Mouse (Mus musculus) left cerebral cortex, postnatal 14 days (tissue): ENCODE results near the gene Spire2. TPM values are rescaled to one million over a fixed set of nuclear protein-coding genes. Genes with fewer than 3 reads are reported as not detected.
"Not testable (repeated sequence)": the region's sequence is repeated elsewhere in the genome, so short reads cannot be mapped to it uniquely, and the experiment has no call there.

Experiments
- DNase-seq, 2 experiments: peaks; one replicate each; pipeline ENCODE4 v3.0.0; 2021 to 2022; ENCODE audit warnings: low spot score in 2 of 2, mixed read lengths in 1 of 2
- intact Hi-C: fragments of 180-260 bp; cut with DNase I; formaldehyde crosslinking; loops from one replicate; pipeline ENCODE4 v1.15.1; 2025
- total RNA-seq, 2 experiments: library from RNA; stranded (reverse); gene quantifications; 2 replicates each; pipeline ENCODE4 v1.2.3; 2021

The Spire2 gene
- total RNA-seq, 2 experiments from 2014 or later: 16.3 to 17.1 TPM

DNA sequence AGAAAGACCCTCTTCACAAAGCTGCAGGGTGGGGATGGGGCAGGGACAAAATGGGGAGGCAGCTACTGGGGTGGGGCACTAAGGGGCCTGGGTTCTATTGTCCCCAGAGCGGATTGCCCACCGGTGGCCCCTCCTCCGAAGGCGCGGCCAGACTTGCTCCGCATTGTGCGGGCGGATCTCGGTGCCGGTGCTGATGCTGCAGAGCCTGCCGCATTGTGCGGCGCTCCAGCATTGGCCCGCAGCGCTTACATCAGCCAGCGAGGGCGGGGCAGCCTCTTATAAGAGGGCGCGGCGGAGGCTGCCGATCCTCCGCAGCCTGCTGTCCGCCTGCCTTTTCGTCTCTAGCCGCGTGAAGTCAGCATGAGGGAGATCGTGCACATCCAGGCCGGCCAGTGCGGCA lies 78.7 kb downstream of the Spire2 start, which contains the start of gene Tubb3:
Gene Tubb3 (plus strand): TSS at position 179 of the 400 bp plus-strand sequence.
- intact Hi-C loops: no loop called here
- peak; percentile 93 to 94 for DNase-seq

DNA sequence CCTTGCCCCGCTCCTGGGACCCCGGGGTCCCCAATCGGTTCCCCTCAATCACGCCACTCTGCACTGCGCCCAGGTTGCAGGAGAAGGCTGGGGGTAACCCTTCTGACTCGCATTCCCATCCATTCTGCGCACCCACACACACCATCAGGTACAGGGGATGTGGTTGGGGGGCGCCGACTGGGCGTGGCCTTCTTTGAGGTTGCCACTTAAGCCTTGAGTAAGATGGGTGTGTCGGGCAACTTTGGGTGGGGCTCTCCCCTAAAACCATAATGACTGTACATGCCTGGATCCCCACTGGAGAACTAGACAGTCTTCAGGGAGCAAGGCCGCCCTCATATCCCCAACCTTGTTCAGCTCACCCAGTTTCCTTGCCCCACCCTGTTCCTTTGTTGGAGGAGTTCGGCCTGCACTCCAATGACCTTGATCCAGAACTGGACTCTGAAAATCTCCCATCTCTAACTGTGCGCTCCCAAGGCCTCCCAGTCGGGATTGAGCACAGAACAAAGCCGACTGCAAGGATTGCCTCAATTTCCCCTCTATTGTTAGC lies 79.3 kb downstream of the Spire2 start:
- DNase-seq: peak in 1 of 2 experiments; percentile 67

GRCm38 (mm10) chr8:123412560-123413170 lies 80.2 kb downstream of the Spire2 start:
- intact Hi-C loops: no loop called here

More for the DNA sequence above, 79.3 kb downstream of the Spire2 start:
- intact Hi-C loops: no loop called here

GRCm38 (mm10) chr8:123414255-123414654 lies 81.7 kb downstream of the Spire2 start:
- no peak for DNase-seq
- intact Hi-C loops: no loop called here

More at GRCm38 (mm10) chr8:123412560-123413170, 80.2 kb downstream of the Spire2 start:
- DNase-seq: peak; percentile 84 to 95

DNA sequence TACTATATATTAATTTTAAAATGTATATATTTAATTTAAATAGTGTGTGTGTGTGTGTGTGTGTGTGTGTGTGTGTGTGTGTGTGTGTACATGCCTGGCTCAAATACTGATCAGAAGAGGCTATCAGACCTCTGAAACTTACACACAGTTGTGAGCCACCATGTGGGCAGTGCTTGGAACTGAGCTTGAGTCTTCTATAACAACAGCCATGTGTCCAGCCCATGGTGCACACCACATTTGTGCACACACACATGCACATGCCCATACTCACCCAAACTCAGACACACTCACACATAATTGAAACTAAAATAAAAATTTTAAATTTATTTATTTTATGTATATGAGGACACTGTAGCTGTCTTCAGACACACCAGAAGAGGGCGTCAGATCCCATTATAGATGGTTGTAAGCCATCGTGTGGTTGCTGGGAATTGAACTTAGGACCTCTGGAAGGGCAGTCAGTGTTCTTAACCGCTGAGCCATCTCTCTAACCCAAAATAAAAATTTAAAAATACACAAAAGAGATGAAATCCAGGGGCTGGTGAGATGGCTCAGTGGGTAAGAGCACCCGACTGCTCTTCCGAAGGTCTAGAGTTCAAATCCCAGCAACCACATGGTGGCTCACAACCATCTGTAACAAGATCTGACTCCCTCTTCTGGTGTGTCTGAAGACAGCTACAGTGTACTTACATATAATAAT lies 82.6 kb downstream of the Spire2 start:
- DNase-seq, intact Hi-C loops: not testable (repeated sequence)

DNA sequence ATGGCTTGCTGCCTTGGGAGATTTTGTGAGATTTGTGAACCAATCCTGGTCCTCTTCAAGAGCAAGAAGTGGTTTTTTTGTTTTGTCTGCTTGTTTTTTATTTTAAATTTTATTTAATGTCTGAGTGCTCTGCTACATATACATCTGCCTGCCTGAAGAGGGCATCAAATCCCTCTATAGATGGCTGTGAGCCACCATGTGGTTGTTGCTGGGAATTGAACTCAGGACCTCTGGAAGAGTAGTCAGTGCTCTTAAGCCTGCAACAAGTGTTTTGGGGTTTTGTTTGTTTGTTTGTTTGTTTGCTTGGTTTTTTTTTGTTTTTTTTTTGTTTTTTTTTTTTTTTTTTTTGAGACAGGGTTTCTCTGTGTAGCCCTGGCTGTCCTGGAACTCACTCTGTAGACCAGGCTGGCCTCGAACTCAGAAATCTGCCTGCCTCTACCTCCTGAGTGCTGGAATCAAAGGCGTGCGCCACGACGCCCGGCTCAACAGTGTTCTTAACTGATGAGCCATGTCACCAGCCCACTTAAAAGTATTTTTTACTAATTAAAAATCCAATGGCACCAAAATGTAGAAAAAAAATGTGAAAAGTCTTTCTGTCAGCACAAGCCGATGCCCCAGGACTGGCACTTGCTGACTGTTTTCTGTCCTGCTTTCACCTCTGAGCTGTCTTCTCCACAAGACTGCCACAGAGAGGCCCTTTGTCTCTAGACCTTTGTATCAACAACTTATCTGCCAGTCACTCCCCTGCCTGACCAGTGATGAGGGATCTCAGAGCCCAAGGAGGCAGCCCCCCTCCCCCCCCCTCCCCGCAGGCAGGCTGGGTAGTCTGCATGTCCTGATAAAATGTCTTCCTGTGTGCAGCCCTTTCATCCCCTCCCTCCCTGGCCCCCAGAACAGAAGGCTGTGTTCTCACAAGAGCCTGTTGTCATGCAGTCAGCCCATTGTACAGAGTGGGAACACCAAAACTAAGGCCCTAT lies 83.7 kb downstream of the Spire2 start:
- DNase-seq: no peak
- intact Hi-C loops: no loop called here

GRCm38 (mm10) chr8:123416944-123417555 lies 84.5 kb downstream of the Spire2 start:
- intact Hi-C loops: no loop called here
- DNase-seq: no peak

Other genes with a start within 250 kb of the Spire2 start
- 100 to 1,000 TPM; 356 to 384 TPM for gene Rpl13, start 230.4 kb upstream of the Spire2 start, total RNA-seq
- 10 to 100 TPM; 55.0 to 77.7 TPM for gene Cpne7, start 215.3 kb upstream of the Spire2 start, total RNA-seq
- under 1 TPM in 1 of 2 experiments, not detected in 1; 0.59 TPM for gene Sult5a1, start 174.4 kb upstream of the Spire2 start, total RNA-seq
- not detected for gene Dpep1, start 146.5 kb upstream of the Spire2 start, total RNA-seq
- 100 to 1,000 TPM in 1 of 2 experiments, 10 to 100 TPM in 1; 99.0 to 108 TPM for gene Chmp1a, start 120.0 kb upstream of the Spire2 start, total RNA-seq
- 10 to 100 TPM in 1 of 2 experiments, 1 to 10 TPM in 1; 7.1 to 10.2 TPM for gene Spata33, start 119.9 kb upstream of the Spire2 start, total RNA-seq
- gene Cdk10, start 107.9 kb upstream of the Spire2 start, total RNA-seq: 10 to 100 TPM; 71.2 to 75.6 TPM
- gene Spata2l, start 96.5 kb upstream of the Spire2 start, total RNA-seq: 100 to 1,000 TPM; 125 to 142 TPM
- 10 to 100 TPM; 20.4 to 20.9 TPM for gene Zfp276, start 78.5 kb upstream of the Spire2 start, total RNA-seq
- 10 to 100 TPM; 60.2 to 71.8 TPM for gene Vps9d1, start 78.4 kb upstream of the Spire2 start, total RNA-seq
- 1 to 10 TPM; 4.1 to 6.5 TPM for gene Fanca, start 14.1 kb upstream of the Spire2 start, total RNA-seq
- gene Tcf25, start 41.0 kb downstream of the Spire2 start, total RNA-seq: 100 to 1,000 TPM; 541 to 593 TPM
- under 1 TPM in 1 of 2 experiments, not detected in 1; 0.09 TPM for gene Mc1r, start 74.4 kb downstream of the Spire2 start, total RNA-seq
- 100 to 1,000 TPM; 691 to 709 TPM for gene Tubb3, start 78.7 kb downstream of the Spire2 start, total RNA-seq
- 10 to 100 TPM; 76.1 to 76.7 TPM for gene Def8, start 90.8 kb downstream of the Spire2 start, total RNA-seq
- 10 to 100 TPM; 31.6 to 36.5 TPM for gene Afg3l1, start 145.2 kb downstream of the Spire2 start, total RNA-seq
- 10 to 100 TPM; 12.4 to 12.8 TPM for gene Dbndd1, start 182.8 kb downstream of the Spire2 start, total RNA-seq
- gene Gas8, start 186.1 kb downstream of the Spire2 start, total RNA-seq: 10 to 100 TPM; 25.7 to 30.7 TPM